Mouse (Mus musculus) frontal cortex, adult (tissue): ENCODE measurements around the gene Cbl.
A peak's percentile ranks its signal among the peaks of the same experiment; 100 is the strongest.

Experiments
- ATAC-seq: cut with Nextera tagmentation; 2 replicates; pipeline ENCODE4 v1.9.2; 2017; ENCODE audit warnings: mild to moderate bottlenecking, moderate library complexity, mixed read lengths; ENCODE audit not compliant: low TSS enrichment

Gene Cbl

DNA sequence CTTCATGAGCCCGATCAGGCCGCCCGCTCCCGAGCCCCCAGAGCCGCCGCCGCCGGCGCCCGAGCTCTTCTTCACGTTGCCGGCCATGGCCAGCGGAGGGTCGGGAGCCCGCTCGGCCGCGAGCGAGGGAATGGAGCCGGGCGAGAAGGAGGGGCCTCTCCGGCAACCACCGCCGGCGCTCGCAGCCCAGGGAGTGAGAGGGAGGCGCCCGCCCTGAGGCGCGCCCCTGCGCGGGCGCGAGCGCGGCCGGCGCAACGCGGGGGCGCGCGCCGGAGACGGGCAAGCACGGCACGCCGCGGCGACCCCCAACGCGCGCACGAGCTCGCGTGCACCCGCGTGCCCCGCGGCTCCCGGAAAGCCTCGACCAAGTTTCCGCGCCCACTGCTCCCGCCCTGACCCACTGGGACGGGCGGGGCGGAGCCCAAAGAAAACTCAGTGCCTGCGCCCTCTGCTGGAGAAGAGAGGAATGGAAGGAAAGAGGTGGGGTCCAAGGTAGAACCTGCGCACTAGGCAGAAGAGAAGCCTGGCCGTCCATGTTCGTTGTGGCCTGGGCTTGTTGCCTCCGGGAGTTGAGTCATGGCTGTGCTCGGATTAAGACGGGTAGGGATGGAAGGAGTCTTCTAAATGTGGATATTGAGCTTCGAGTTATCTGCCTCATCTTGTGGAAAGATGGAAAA, at the start of gene Cbl:
Gene Cbl, minus strand, starts transcription at position 248 of the 677 bp plus-strand sequence.
- peak; percentile 88 for ATAC-seq

DNA sequence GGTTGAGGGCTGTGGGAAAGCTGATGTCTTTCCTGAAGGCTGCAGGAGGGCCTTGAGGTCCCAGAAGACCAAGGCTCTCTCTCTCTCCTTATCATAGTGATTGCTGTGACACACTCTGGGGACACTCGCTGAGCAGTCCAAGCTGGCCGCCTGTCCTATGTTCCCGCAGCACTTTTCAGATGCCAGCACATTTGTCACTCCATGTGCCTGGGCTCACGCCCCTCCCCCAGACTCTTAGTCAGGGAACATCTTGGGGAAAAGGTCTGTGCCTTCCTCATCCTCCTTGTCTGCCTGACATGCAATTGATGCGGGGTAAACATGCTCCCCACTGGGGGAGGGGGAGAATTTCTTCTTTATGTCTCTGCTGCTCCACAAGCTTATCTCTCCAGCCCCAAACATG, 49.3 kb upstream of the Cbl start:
- ATAC-seq: no peak

DNA sequence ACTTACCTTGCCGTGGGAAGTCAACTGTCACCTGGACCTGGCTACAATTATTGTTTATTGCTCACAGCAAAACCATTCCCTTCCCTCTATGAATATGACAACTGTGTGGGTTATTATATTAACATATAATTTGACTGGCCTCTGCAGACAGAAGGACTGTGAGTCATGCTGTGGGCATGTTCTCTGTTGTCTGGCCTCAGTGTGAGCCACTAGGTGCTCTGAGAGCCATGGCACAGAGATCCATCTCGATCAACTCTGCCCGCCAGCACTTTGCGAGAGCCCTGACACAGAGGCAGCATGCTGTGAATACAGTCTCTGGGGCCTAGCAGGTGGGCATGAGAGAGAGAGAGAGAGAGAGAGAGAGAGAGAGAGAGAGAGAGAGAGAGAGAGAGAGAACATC, 36.1 kb upstream of the Cbl start:
- ATAC-seq: no peak

DNA sequence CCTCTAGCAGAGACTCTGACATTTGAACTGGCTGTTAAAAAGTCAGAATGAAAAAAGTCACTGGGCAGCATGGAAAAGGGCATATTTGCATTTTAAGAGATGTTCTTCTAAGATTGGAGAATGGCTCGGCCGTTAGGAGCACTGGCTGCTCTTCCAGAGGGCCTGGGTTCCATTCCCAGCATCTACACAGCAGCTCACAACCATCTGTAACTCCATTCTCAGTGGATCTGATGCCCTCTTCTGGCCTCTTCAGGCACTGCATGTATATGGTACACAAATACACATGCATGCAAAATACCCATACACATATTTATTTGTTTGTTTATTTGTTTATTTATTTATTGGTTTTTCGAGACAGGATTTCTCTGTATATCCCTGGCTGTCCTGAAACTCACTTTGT, 35.2 kb upstream of the Cbl start:
- no peak for ATAC-seq

DNA sequence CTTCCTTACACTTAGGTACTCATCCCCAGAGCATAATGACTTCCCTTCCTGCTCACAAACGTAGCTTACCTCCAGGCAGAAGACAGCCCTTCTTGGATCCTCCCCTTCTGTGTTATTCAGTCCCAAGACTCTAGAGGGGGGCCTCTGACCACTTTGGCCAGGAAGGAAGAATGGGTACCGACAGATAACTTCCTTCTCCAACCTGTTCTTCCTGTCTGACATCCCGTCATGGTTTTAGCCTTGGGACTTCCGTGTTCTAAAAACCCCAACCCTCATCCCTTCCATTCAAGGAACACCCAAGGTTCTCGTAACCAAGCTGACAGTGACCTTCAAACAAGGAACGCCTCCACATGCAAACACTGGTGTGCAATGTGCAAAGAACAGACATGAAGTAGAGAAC, 34.6 kb upstream of the Cbl start, which contains the start of gene Nlrx1:
Gene Nlrx1, minus strand, starts transcription at position 168 of the 400 bp plus-strand sequence.
- no peak for ATAC-seq

DNA sequence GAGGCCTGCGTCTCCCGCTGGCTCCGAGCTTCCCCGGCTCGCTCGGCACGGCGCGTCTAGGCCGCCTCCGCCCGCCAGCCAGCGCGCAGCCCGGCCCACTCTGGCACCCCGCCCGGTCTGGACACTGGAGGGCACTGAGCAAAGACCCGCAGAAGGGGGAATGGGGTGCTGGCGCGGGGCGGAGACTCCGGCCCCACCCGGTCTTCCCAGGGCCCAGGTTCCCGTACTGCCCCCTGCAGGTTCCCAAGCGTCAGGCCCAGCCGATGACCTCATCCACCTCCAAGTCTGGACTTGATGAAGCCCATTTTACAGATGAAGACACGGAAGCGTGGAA, 34.1 kb upstream of the Cbl start:
- peak; percentile 50 for ATAC-seq

DNA sequence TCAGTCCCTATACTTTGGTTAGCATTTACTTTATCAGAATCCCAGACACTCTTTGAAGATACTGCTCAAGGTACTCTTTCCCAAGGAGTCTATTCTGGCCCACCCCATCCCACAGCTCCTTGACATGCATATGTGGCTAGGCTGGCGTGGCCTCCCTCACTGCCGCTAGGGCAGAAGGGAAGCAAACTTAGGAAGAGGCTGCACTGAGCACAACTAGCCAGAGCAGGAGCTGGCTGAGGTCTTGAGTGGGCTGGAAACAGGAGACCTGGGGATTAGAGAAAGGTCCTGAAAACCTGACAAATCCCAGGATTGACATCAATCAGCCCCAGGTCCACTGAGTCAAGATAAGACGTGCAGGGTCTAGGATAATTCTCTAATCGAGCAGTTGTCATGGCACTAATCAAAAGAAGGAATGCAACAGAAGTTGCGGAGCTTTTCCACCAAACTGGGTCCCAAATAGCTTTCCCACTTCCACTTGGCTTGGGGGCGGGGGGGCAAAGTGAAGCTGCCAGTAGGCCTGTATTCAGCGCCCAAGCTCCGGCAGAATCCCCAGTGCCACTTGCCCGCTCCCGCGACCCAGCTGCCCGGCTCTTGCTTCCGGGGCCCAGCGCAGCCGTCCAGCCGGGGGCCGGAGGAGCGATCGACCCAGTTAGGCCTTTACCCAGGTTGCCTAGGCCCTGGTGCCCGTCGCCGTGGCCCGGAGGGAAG, 33.6 kb upstream of the Cbl start:
- peak; percentile 22; the same call in 1 of the 2 replicates for ATAC-seq

DNA sequence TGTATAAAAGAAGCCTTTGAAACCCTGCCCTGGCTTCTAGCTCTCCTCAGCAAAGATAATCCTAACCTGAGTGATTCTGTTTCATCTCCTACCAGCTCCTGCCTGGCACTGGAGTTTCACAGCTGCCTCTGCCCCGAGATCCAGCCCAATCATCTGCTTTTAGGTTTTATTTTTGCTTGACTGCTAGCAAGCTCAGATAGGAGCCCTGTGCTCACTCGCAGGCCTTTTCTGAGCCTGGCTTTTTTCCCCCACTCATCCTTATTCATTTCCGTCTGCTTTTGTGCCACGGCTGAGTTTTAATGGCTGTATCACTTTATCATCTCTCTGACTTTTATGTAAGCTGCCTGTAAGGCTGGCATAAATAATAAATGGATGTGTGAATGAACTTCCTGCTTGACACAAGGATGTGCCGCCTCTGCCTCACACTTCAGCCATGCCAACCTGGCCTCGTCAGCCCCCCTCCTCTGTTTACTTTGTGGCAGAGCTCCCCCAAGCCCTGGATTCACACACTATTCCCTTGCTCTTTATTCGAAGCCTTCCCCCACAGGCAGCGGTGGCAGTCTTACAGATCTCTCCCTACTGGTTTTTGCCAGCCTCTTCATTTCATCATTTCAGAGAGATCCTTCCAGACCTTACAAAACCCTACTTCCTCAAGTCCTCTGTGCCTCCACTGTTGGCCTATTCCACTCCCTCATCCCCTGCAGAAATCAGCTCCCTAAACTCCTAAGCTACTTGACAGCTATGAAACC, 32.8 kb upstream of the Cbl start:
- peak; percentile 54 for ATAC-seq

DNA sequence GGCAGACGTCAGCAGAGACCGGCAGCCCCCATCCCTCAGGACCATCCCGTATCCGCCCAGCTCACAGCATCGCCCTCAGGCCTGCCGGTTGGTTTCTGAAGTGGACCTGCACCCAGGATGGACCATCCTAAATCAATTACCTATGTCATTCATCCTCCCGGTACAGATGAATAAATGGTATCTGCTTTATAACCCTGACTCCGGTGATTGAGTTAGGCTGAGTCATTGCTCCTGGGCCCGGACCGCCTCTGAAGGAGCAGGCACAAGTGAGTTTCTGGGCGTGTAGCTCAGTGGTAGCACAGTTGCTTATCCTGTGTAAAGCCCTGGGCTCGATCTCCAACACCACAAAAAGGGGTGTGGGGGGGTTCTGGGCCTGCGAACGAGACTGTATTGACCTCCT, 27.5 kb upstream of the Cbl start:
- ATAC-seq: no peak

DNA sequence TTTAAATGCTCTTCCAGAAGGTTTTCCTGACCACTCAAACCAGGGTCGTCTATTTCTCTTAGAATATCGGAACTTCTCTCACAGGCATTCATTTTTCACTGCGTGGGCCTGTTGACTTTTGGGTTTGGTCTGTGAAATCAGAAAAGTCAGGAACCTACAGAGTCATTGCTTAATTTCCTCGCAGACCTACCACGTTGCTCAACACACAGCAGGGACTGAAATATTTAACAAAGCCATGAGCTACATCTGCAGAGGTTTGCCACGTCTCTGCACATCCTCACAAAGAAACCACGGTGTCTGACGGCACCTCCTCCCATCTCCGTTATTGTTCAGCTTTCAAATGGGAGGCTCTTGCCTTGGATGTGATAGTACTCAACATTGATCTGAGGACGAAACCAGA, 25.2 kb upstream of the Cbl start:
- no peak for ATAC-seq

DNA sequence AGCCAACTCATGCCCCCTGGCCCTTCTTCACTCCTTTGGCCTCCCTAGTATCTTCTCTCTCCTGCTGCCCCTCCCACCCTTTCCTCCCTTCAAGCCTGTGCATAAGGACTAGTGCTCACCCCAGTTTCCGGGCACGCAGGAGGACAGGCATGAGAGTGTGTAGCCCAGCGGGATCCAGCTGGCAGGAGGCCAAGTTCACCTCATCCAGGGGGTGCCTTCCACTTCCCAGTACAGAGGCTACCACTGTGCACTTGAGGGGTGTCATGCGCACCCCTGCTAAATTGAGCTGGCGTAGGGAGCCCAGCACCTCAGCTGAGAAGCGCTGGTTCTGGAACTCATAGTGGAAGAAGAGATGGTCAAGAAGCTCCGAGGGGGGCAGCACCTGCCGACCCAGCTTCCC, 22.4 kb upstream of the Cbl start:
- no peak for ATAC-seq

DNA sequence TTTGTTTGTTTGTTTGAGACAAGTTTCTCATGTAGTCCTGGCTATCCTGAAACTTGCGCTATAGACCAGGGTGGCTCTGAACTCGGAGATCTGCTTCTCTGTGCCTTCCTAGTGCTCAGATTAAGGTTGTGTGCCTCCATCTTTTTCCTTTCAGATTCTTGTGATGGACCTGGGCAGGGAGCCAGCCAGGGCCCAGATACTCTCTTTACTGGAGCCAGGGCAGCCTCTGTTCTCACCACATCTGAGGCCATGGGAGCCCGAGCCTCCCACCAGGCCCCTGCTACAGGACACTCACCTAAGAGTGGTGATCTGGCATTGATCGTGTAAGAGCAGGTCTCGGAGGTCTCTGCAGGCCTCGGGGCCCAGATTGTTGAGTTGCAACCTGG, 21.3 kb upstream of the Cbl start:
- ATAC-seq: no peak

DNA sequence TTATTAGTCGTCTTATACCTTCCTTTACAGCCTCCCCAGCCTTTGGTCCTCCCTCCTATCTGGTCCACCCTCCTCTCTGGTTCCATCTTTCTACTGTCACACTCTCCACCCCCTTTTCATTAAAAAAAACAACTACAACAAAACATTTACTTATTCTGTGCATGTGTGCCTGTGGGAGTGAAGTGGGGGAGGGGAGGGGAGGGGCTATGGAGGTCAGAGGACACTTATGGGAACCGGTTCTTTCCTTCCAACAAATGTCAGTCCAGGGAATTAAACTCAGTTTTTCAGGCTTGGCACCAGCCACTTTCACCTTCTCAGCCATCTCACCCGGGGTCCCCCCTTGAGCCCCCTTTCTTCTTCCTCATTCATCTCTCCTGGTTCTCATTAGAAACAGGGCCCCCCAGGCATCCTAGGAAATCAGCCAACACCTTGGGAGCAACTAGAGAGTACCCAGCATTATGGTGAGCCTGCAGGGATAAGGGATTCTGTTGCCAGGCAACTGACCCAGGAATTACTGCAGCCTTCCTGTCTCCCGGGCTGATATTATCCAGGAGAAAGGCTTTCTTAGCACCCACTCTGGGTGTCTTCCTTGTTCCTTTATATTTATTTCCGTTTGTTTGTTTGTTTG, 20.8 kb upstream of the Cbl start:
- no peak for ATAC-seq

DNA sequence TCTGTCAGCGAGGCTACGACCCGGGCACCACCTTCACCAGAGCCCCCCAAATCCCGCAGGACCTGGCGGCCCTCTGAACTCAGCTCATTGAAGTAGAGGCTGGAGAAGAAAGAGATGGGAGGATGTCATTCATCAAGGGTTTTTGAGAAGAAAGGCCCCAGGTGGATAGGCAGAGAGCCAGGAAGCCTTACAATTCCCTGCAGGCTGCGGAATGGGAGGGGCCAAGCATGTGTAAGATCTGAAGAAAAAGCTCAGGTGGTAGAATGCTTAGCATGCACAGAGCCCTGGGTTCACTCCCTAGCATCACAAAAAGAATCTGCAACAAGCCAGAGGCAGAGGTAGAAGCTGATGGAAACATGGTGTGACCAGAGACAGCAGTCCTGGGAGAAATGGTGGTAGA, 19.6 kb upstream of the Cbl start:
- no peak for ATAC-seq

DNA sequence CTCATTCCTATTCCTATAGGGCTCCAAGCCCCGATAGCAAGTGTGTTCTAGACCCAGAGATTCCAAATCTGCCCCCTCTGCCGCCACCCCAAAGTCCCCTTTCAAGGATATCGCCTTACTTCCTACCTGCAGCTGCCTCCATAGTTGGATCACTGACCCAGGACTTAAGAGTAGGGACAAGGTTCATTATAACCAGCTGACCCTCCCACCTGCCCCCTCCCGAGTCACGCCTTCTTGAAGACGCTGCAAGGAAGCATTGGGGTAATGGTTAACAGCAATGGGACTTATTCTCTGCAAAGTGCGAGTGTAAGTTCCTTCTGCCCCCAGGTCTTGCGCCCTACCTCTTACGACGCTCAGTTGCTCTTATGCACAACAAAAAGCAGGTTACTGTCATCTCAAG, 17.5 kb upstream of the Cbl start, which contains the start of gene Pdzd3:
Gene Pdzd3, minus strand, starts transcription at position 158 of the 400 bp plus-strand sequence.
- ATAC-seq: no peak

DNA sequence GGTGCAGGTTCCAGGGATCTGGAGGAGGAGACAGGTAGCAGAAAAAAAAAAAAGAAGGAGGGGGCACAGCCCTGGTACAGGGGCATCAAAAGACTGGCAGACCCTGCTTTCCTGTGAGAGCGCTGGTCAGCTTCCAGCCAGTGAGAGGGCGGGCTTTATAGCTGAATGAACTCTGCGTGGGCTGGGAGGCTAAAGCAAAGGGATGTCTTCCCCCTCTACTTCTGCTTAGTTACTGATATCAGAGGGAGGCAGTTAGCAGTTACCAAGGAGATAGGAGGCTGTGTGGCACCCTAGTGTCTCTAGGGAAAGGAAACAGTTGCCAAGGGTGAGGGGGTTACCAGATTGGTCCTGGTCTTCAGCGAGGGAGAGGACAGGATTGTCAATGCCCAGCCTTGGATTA, 16.6 kb upstream of the Cbl start:
- no peak for ATAC-seq

DNA sequence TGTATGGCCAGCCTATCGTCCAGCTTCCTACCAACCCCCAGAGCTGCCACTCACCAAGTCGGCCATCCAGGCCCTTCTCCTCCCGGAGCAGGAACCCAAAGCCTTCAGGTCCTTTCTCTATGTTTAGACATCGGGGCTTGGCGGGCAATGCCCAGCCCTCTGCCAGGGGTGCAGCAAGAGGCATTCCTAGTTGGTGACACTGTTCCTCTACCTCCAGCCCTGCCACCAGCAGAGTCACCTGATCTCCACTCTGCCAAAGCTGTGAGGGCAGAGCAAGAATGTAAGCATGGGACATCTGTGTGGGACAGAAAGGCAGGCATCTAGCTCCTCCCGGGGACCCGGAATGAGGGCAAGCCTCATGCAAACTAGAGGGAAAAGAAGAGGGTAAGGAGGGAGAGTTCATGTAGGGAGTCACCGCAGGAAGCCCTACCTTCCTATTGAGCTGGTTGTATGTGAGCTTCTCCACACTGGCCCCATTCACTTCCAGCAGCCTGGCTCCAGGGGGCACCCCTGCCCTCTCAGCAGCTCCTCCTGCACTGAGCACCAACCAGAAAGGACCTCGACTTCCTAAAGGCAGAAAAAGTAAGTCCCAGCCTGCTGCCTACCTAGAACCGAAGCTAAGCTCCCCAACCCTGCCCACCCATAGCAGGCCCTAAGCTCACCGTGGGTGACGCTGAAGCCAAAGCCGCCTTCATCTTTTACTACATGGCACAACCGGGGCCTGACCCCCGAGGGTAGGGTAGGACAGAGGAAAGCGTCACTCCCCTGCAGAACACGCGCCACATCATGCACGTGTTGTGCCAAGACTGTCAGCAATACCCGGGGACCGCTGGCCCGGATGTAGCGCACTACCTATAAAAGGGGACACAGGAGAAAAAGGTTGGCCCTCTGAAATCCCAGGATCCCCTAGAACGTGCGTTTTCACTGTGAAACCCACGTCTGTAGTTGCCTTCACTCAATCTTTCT, 15.6 kb upstream of the Cbl start:
- peak; percentile 81; the same call in 1 of the 2 replicates for ATAC-seq

DNA sequence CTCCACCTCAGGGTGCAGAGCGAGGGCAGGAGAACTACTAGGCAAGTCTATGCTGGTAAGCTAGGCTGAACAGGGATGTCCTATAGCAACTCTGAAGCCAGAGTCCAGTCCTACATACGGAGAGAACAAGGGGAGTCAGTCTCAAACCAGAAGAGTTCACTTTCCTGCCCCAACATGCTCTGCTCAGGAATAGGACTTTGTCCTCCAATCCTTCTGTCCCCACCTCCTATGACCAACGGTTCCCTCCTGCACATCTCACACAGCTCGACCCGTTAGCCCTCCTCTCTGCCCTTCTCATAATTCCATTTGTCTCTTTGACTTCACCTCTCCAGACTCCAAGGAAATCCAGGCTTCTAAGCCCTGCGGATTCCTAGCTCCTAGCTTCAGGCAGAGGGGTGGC, 14.1 kb upstream of the Cbl start:
- ATAC-seq: no peak

DNA sequence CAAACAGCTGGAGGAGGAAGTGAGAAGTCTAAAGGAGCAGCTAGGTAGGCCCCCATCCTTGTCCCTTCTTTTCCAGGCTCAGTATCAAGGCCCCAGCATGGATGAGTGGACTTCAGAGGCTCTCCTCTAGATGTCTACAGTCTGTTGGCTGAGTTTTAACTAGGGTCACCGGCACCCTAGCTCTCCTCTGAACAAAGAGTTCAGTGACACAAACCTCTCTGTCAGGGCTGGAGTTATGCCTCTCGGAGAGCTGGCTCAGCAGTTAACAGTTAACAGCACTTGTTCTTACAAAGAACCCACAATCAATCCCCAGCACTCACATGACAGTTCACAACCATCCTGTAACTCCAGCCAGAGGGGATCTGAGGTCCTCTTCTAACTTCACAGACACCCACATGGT, 9.8 kb upstream of the Cbl start:
- ATAC-seq: no peak

DNA sequence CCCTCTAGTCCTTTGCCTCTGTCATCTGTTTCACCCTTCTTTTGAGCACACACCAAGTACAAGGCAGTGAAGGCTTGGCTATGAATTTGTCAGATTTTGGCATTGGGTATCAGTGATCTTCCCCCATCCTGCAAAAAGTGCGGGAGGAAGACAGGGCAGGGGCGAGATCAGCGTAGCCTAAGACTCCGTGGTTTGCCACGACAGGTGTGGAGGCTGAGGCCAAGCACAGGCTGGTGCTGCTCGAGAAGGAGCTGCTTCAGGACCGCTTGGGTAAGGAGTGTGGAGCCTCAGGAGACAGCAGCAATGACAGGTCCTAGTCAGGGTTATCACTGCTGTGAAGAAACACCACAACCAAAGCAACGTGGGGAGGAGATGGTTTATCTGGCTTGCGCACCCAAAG, 7.6 kb upstream of the Cbl start:
- ATAC-seq: no peak

DNA sequence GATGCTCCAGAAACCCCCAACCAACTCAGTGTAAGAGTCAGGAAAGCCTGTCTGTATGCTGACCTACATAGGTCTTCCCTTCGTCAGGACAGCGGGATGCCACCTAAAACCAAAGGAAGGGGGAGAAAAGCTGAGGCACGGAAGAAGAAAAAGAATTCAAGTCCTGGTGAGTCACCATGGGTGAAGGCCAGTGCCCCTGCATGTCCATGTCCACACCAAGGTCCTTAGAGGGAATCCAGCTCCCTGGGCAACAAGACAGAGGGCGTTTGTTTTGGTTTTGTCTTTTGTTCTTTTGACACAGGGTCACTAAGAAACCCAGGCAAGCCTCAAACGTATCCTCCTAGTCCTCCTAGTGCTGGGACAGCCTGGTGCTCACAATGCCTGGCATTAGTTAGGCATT, 7.1 kb upstream of the Cbl start:
- no peak for ATAC-seq
